Mouse (Mus musculus): ENCODE results near the gene Iqgap3. TPM values are rescaled to one million over a fixed set of nuclear protein-coding genes. Genes with fewer than 3 reads are reported as not detected.
A peak's percentile ranks its signal among the peaks of the same experiment; 100 is the strongest.

The Iqgap3 gene
- total RNA-seq, 1 experiment from 2014 or later = 12.1 TPM

DNA sequence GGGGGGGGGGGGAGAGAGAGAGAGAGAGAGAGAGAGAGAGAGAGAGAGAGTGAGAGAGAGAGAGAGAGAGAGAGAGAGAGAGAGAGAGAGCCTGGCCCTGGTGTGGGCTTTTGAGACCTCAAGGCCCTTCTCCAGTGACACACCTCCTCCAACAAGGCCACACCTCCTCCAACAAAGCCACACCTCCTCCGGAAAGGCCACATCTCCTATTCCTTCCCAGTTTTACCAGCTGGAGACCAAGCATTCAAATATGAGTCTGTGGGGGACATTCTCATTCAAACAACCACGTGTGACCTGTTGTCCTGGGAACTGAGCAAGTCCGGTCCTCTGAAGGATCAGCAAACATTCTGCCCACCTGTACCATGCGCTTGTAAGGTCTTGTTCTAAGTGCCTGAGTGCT, 47.2 kb downstream of the Iqgap3 start:
- no peak for ATAC-seq (replicated peaks in 1 of 2; ENCODE audit: insufficient read depth in 1 of 2, low FRiP score in 2 of 2, low TSS enrichment in 1 of 2, low read depth in 1 of 2, poor library complexity in 2 of 2, severe bottlenecking in 2 of 2)

DNA sequence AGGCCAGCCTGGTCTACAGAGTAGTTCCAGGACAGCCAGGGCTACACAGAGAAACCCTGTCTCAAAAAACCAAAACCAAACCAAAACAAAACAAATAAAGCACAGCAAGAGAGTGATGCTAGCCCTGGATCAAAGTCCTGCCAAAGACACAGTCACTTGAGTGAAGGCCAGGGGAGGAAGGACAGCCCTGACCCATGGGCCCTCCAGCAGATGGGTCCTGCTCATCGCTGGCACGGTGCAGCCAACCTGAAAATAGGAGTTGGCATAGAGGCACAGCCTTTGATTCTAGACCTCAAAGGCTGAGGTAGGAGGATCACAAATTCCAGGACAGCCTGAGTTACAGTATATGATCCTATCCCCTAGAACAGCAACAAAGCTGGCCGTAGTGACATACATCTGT, 49.3 kb downstream of the Iqgap3 start:
- no peak for ATAC-seq (replicated peaks in 1 of 2; ENCODE audit: insufficient read depth in 1 of 2, low FRiP score in 2 of 2, low TSS enrichment in 1 of 2, low read depth in 1 of 2, poor library complexity in 2 of 2, severe bottlenecking in 2 of 2)

GRCm38 (mm10) chr3:88132492-88132891, 50.7 kb downstream of the Iqgap3 start:
- no peak for ATAC-seq (replicated peaks in 1 of 2; ENCODE audit: insufficient read depth in 1 of 2, low FRiP score in 2 of 2, low TSS enrichment in 1 of 2, low read depth in 1 of 2, poor library complexity in 2 of 2, severe bottlenecking in 2 of 2)

DNA sequence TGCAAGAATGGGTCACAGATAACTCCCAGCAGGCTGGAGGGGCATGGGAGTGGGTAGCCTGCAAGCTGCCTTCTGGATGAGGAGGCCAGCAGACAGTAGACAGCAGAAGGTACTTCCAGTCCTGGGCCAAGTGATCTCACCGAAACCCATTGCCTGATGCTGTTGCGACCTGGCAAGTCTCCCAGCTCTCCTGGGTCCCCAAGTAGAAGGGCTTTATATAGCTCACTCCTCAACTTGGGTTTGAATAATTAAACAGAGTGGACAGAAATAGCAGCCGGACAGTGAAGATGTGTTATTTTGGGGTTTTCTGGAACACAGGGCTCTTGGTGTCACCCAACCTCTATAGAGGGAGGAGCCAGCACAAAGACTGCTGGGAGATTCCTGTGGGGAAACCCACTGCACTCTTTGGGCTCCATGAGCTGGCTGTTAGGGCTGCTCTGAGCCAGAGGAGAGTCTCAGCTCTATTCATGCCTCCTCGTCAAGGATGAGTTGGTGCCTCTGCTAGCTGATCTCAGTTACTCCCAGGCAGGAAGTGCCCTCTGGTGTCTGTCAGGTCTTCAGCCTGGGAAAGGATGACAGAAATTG, 51.5 kb downstream of the Iqgap3 start:
- ATAC-seq (replicated peaks in 1 of 2; ENCODE audit: insufficient read depth in 1 of 2, low FRiP score in 2 of 2, low TSS enrichment in 1 of 2, low read depth in 1 of 2, poor library complexity in 2 of 2, severe bottlenecking in 2 of 2) = no peak

DNA sequence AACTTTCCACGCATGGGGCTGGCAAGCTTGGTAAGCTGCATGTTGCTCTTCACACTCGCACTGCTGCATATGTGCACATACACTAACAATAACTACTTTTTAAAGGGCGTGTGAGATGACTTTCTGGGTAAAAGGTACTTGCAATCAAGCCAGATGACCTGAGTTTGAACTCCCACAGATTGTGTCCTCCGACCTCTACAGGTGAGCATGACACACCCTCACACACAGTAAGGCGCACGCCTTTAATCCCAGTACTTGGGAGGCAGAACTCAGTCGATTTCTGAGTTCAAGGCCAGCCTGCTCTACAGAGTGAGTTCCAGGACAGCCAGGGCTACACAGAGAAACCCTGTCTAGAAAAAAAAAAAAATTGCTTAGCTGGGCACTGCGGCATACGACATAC, 54.6 kb downstream of the Iqgap3 start:
- no peak for ATAC-seq (replicated peaks in 1 of 2; ENCODE audit: insufficient read depth in 1 of 2, low FRiP score in 2 of 2, low TSS enrichment in 1 of 2, low read depth in 1 of 2, poor library complexity in 2 of 2, severe bottlenecking in 2 of 2)

DNA sequence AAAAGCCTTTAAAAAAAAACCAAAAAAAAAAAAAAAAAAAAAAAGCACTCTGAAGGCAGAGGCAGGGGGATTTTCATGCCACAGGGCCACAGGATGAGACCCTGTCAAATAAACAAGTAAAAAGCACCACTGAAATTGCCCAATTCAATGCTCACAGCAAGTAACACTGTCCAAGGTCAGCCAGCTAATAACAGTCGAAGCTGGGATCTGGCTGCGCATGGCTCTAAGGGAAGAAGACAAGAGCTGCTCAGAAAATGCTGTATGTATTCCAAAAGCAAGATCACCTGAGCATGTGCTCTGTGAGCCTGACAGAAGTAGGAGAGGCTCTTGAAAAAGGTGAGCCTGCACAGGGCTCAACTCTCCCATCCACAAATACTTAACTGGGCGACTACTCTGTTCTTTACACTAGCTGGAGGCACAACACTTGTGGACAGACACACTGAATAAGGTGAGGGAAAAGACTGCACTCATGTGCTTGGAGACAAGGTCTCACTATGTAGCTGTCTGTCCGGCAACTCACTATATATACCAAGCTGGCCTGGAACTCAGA, 55.2 kb downstream of the Iqgap3 start:
- no peak for ATAC-seq (replicated peaks in 1 of 2; ENCODE audit: insufficient read depth in 1 of 2, low FRiP score in 2 of 2, low TSS enrichment in 1 of 2, low read depth in 1 of 2, poor library complexity in 2 of 2, severe bottlenecking in 2 of 2)

DNA sequence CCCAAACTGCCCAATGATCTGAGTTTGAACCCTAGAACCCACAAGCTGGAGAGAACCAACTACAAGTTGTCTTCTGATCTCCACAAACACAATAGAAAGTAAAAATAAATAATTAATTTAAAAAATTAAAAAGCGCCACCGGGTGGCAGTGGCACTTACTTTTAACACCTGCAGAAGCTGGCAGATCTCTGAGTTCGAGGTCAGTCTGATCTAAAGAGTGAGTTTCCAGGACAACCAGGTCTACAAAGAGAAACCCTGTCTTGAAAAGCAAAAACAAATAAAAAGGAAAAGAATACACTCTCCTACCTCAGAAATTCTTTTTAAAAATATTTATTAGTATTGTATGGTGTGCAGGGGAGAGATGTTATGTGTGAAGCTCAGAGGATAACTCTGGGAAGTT, 56.0 kb downstream of the Iqgap3 start:
- no peak for ATAC-seq (replicated peaks in 1 of 2; ENCODE audit: insufficient read depth in 1 of 2, low FRiP score in 2 of 2, low TSS enrichment in 1 of 2, low read depth in 1 of 2, poor library complexity in 2 of 2, severe bottlenecking in 2 of 2)

DNA sequence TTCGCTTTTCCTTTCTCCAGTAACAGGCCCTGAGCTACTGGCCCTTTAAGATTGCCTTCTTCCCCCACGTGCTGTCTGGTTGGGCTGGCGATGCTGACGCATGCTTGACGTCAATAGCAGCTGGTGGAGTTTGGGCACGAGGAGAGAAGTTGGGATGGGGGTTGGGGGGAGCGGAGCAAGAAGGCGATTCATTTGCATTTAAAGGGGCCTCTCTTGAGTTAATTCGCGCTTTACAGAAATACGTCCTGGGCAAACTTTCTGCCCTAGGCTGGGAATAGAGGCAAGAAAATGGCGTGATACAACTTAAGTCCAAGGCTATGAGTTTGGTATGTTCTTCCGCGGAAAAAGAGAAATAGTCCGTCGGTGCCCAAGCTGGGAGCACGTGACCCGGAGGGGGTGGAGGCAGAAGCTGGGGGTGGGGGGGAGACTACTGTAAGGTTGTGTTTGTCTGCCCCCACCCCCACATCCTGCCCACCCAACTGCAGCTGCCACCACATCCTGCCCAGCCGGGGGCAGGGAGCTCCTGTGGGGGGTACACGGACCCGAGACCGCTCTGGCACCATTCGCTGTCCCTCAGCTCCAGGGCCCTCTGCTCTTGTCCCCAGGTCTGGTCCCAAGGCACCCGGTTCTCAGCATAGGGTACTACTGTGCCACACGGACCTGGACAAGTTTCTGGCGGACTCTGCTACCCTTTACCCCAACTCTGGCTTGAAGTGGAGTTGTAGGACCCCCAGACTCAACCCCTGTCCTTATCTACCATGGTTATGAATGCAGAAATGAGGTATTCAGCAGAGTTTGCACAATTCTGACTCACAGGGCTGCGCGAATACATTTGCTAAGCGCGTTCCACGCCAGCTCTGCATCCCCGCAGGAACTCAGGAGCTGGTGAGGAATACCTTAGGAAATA, 56.8 kb downstream of the Iqgap3 start:
- ATAC-seq (replicated peaks in 1 of 2; ENCODE audit: insufficient read depth in 1 of 2, low FRiP score in 2 of 2, low TSS enrichment in 1 of 2, low read depth in 1 of 2, poor library complexity in 2 of 2, severe bottlenecking in 2 of 2) = peak; percentile 57 to 65

DNA sequence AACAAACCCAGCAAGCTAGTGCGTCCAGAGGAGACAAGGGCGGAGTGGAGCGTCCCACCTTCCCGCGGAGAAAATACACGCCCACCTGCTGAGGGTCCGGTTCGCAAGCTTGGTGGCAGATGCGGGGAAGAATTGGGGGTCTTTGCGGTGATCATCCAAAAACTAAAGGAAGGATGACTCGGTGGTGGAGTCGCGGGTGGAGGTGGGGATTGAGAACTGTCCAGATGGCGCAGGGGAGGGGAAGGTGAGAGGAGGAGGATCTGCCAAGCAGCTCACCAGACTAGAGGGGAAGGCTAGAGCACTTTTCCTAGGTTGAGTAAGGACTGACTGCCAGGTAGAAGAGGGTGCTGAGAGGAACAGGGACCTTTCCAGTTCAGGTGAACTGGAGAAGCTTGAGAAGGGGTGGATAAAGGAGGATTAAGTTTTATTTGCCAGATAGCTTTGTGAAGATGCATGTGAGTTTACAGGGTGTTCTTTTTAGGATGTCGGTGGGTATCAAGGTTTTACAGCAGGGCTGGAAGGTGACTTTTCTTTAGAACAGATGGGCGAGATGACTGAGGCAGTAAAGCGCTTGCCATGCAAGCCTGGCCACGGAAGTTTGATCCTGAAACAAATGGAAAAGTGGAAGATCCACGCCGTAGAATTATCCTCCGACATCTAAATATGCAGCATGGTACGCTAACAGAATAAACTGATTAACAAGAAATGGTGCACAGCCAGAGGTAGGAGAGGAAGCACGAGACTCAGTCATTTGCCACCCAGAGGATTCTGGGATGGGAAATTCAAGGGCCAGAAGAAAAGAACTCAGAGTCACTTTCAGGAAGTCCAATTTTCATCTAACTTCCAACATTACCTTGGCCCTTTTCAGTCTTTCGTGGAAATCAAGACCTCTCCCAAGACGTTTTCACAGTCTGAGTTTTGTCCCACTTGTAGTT, 57.7 kb downstream of the Iqgap3 start:
- no peak for ATAC-seq (replicated peaks in 1 of 2; ENCODE audit: insufficient read depth in 1 of 2, low FRiP score in 2 of 2, low TSS enrichment in 1 of 2, low read depth in 1 of 2, poor library complexity in 2 of 2, severe bottlenecking in 2 of 2)

GRCm38 (mm10) chr3:88140178-88140902, 58.6 kb downstream of the Iqgap3 start:
- ATAC-seq (replicated peaks in 1 of 2; ENCODE audit: insufficient read depth in 1 of 2, low FRiP score in 2 of 2, low TSS enrichment in 1 of 2, low read depth in 1 of 2, poor library complexity in 2 of 2, severe bottlenecking in 2 of 2) = no peak

- ATAC-seq (replicated peaks in 1 of 2; ENCODE audit: insufficient read depth in 1 of 2, low FRiP score in 2 of 2, low TSS enrichment in 1 of 2, low read depth in 1 of 2, poor library complexity in 2 of 2, severe bottlenecking in 2 of 2) = no peak
These were observed 59.2 kb downstream of the Iqgap3 start for GRCm38 (mm10) chr3:88140903-88141430.

DNA sequence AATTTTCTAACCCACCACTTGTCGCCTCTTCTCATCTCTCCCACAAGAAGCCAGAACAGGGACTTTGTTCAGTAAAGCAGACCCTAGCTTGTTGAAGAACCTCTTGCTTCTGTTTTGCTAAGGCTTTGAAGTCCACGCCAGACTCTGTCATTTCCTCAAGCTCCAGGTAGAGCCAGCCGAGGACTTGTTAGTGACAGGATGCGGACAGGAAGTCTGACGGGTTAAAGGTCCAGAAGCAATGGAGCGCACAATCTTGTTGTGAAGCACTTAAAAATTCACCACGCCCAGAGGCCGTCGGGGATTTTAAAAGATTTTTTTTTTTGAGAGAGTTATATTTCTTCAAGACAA, 59.6 kb downstream of the Iqgap3 start:
- 0 out of 4 replicates have a peak, but pooled peaks have one; percentile 0 to 1 for ATAC-seq (replicated peaks in 1 of 2; ENCODE audit: insufficient read depth in 1 of 2, low FRiP score in 2 of 2, low TSS enrichment in 1 of 2, low read depth in 1 of 2, poor library complexity in 2 of 2, severe bottlenecking in 2 of 2)

GRCm38 (mm10) chr3:88141787-88142523, 60.2 kb downstream of the Iqgap3 start, which contains the start of gene Mef2d:
Gene Mef2d, plus strand, starts transcription at chr3:88142372.
- peak; percentile 58 to 61 for ATAC-seq (replicated peaks in 1 of 2; ENCODE audit: insufficient read depth in 1 of 2, low FRiP score in 2 of 2, low TSS enrichment in 1 of 2, low read depth in 1 of 2, poor library complexity in 2 of 2, severe bottlenecking in 2 of 2)

GRCm38 (mm10) chr3:88142546-88142915, 60.8 kb downstream of the Iqgap3 start:
- no peak for ATAC-seq (replicated peaks in 1 of 2; ENCODE audit: insufficient read depth in 1 of 2, low FRiP score in 2 of 2, low TSS enrichment in 1 of 2, low read depth in 1 of 2, poor library complexity in 2 of 2, severe bottlenecking in 2 of 2)

DNA sequence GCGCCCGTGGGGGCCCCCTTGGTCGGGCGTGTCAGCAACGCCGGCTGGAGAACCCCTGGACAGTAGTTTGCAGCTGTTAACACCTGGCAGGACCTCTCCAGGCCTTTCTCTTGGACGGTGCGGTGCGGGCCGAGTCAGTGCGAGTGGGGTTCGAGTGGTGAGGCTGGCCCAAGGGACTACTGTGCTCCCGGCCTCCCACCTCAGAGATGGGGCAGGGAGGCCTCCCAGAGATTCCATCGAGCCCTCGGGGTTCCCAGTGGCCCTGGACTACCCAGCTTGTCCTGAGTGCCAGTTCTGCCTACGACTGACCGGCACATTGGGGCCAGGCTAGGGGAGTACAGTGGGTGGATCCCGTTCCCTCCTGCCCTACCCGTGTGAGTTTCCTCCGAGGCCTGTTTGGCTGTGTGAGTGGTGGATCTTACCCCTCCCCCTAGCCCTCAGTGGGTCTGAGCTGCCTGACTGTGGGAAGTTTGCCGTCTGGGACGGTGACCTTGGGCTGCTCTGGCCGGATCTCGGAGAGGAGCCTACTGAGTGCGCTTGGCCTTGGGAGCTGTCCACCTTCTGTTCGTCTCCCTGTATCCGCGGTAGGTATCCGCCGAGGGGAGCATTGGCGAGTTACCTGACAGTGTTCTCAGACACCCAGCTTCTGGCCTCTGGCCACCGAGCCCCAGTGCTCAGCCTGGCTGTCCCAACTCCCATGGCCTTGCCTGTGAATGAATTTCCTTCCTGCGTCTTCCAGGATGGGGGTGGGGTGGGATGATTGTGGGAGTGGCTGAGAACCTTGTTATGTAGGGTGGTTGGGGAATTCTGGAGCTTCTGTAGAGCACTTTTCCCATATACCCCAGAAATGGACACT, 61.4 kb downstream of the Iqgap3 start:
- ATAC-seq (replicated peaks in 1 of 2; ENCODE audit: insufficient read depth in 1 of 2, low FRiP score in 2 of 2, low TSS enrichment in 1 of 2, low read depth in 1 of 2, poor library complexity in 2 of 2, severe bottlenecking in 2 of 2) = no peak
